Mouse (Mus musculus) layer of hippocampus, adult 6 months (tissue): ENCODE data around the gene Lbp. TPM values are rescaled to one million over a fixed set of nuclear protein-coding genes. Genes with fewer than 3 reads are reported as not detected.

ENCODE experiments used
- long read RNA-seq, 2 experiments: library from polyadenylated mRNA; unstranded; transcript quantifications; one replicate each; pipeline ENCODE4 v2.0.0; 2019 to 2020
- polyA plus RNA-seq: library from polyadenylated mRNA; unstranded; fragments of <200 nt; fragmentation: Nextera tagmentation; gene quantifications from 2 replicates; pipeline ENCODE4 v1.2.3, GENCODE M21; 2021

Lbp gene
- 4.2 and 20.3 TPM in 2 replicates for polyA plus RNA-seq
- long read RNA-seq, experiment 1, partial matches to known transcripts, result 1 of 6 reads
- long read RNA-seq, experiment 1, other reads (novel, unspliced or antisense), result 1 of 6 reads
- long read RNA-seq, experiment 2, transcript Lbp-201 (15 exons, 2,525 nt), result major isoform, 9 of 13 reads
- long read RNA-seq, experiment 2, partial matches to known transcripts, result 3 of 13 reads
- long read RNA-seq, experiment 2, other reads (novel, unspliced or antisense), result 1 of 13 reads

DNA sequence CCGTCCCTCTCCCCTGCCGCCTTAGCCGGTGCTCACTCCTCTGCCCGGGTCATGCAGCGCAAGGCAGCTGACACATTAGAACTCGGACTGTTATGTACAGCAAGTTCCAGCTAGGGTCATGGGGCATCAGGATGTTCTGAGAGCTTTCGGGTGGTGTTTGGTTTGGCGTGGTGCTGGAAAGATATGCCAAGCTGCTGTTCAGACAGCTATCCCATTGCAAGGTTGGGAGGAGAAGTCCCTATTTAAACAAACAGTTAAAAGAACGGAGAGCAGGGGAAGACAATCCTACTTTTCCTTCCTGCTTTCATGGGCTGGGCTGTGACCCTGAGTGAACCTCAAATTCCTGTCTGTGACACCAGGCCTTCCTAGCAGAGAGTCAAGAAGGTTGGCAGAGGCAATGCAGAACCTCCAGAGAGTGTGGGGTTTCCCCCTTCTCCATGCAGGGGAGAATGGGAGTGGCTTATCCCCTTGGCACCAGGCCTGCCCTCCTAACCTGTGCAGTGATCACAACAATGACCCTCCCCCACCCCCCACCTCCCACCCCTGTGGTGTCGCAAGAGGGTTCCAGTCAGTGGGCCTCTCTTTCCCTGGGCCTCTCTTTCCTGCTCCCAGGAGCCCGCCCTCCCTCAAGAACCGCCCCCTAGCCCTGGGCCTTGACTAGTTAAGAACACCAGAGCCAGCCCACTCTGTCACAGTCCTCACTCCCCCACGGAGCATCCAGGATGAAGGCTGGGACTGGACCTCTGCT lies at the start of gene Lbp:
Gene Lbp (plus strand): TSS at position 546 of the 748 bp plus-strand sequence.

DNA sequence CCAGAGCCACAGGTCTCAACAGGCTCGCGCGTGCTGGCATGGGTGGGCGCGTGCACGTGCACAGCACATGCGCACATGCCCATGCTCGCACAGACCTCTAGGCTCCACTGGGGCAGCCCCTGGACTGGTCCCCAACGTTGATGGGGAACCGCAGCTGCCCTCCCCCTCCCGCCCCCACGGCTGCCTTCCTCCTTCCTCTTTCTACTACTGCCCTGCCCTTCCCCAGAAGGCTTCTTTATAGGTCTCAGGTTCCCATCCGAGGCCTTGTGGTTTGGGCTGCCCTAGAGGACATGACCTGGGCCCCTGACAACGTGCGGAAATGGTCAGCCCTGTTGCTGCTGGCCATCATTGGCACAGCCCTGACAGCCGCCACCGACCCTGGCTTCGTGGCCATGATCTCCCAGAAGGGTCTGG lies 48.3 kb upstream of the Lbp start, which contains the start of gene Bpi:
Gene Bpi (plus strand): TSS at position 90 of the 414 bp plus-strand sequence.

GRCm38 (mm10) chr2:158375443-158376122 lies 69.3 kb downstream of the Lbp start, which contains the start of gene Snhg11:
Snhg11 (plus strand) TSS chr2:158375638.

Other genes with a start within 250 kb of the Lbp start
- 3.9 and 5.2 TPM in 2 replicates for gene Tgm2, start 160.1 kb upstream of the Lbp start, polyA plus RNA-seq
- 1.4 and 1.8 TPM in 2 replicates for gene D630003M21Rik, start 77.3 kb upstream of the Lbp start, polyA plus RNA-seq
- not detected in 2 replicates for gene Bpi, start 48.4 kb upstream of the Lbp start, polyA plus RNA-seq
- gene Snhg11, start 69.1 kb downstream of the Lbp start, polyA plus RNA-seq, result 17.3 and 17.7 TPM in 2 replicates
- 7.4 and 7.5 TPM in 2 replicates for gene Ralgapb, start 103.4 kb downstream of the Lbp start, polyA plus RNA-seq
- not detected in 2 replicates for gene Adig, start 196.1 kb downstream of the Lbp start, polyA plus RNA-seq
- gene Arhgap40, start 206.3 kb downstream of the Lbp start, polyA plus RNA-seq, result 0.21 and 0.26 TPM in 2 replicates